Mouse (Mus musculus): ENCODE measurements around the gene Vmp1.

GRCm38 (mm10) chr11:86614056-86614530 is 69.5 kb downstream of the Vmp1 start:
- no peak for TF ChIP-seq POLR2A (IDR thresholded peaks at IDR 0.05; ENCODE audit: borderline replicate concordance, extremely low read depth, low read depth, low read length)
- no peak for TF ChIP-seq CTCF (IDR thresholded peaks at IDR 0.05; ENCODE audit: insufficient read depth, low read length)

All from lung, adult 2 months (tissue).